In the genomic region with DNA sequence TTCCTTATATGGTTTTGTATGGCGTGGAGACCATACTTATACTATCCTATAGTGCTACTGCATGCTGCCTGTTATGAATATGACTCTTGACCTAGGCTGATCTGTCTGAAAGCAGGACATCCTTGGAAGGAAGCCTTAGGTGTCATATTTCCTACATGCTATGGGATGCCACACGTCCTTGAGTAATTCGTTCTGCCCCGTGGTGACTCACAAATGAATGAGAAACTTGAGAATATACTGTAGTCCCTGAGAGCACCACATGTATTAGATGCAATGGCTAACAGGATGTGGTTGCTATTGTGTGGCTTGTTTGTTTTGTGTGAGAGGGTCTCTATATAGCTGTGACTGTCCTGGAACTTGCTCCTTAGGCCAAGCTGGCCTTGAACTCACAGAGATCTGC, we compare ENCODE assay signal across 21 mouse cellular contexts. TPM values are rescaled to one million over a fixed set of nuclear protein-coding genes. Genes with fewer than 3 reads are reported as not detected.
DNase-seq lines count a peak whose midpoint lies in the region; TF ChIP-seq lines count a peak whose summit lies in the region.
"Had no signal": no experiment of that assay in that cellular context is flagged by ENCODE, and none has a peak within 500 bp of the region (broad histone marks: within the 10 kb centered on the region; RNA-seq: fewer than 3 reads in every experiment).

No protein-coding gene starts in this region.

- peak; percentile 9 for DNase-seq in 3134 (ENCODE audit: extremely low read depth, insufficient read length, low spot score)
- peak; percentile 87 for DNase-seq in 3T3-L1 (ENCODE audit: low read depth, low spot score)
- DNase-seq in left cerebral cortex, adult 9 months (ENCODE audit: low spot score in 2 of 2), result no peak
- DNase-seq in yolk sac, embryonic 10.5 days (ENCODE audit: low spot score), result no peak
- no peak for DNase-seq in spleen, postnatal 10 days (ENCODE audit: low spot score in 2 of 2)
- DNase-seq: adrenal gland, adult 8-10 months; adrenal gland, postnatal 14 days; adrenal gland, postnatal 36 days; B cell, adult 2 months; cerebellum, adult 11-12 months; cerebellum, adult 2 months; cerebellum, adult 9-10 months; cerebellum, postnatal 10 days; cerebellum, postnatal 25 days; forebrain, postnatal 0 days had no signal

- peak overlapping the region; percentile 14 for H3K4me2 ChIP-seq in myocyte (ENCODE audit: low read depth)
- H3K4me2 ChIP-seq: forebrain, embryonic 13.5 days; forebrain, embryonic 15.5 days had no signal

- TF ChIP-seq POLR2A in myocyte (IDR thresholded peaks at IDR 0.05; ENCODE audit: insufficient read length, low read depth), result no peak

- no peaks in the 10 kb centered on the region for H3K79me3 ChIP-seq in C2C12 (ENCODE audit: low read depth)

- H3K36me3 ChIP-seq in C2C12 (ENCODE audit: control insufficient read depth, insufficient read depth) (no peaks in the 10 kb centered on the region), myocyte (ENCODE audit: control insufficient read depth, insufficient read depth) (no peaks in the 10 kb centered on the region)
- H3K36me3 ChIP-seq: forebrain, embryonic 15.5 days had no signal

- no peaks in the 10 kb centered on the region for H3K27me3 ChIP-seq in C2C12 (ENCODE audit: control insufficient read depth, insufficient read depth, insufficient read length)
- H3K27me3 ChIP-seq in myocyte (ENCODE audit: control insufficient read depth, insufficient read depth, insufficient read length), result no peaks in the 10 kb centered on the region
- H3K27me3 ChIP-seq: forebrain, embryonic 13.5 days; forebrain, embryonic 15.5 days; Patski had no signal

- H3K79me2 ChIP-seq in C2C12 (ENCODE audit: control insufficient read depth, insufficient read depth) (no peaks in the 10 kb centered on the region), myocyte (ENCODE audit: control insufficient read depth, insufficient read depth) (no peaks in the 10 kb centered on the region)

- H3ac ChIP-seq in C2C12 (ENCODE audit: control insufficient read depth, insufficient read length, low read depth), result no peak overlapping the region
- no peak overlapping the region for H3ac ChIP-seq in myocyte (ENCODE audit: control insufficient read depth, insufficient read length)

- TF ChIP-seq CTCF in C2C12 (IDR thresholded peaks at IDR 0.05; ENCODE audit: control insufficient read depth, insufficient read depth, insufficient read length), result no peak

- H3K4me3 ChIP-seq in C2C12 (ENCODE audit: insufficient read depth, poor library complexity, severe bottlenecking) (no peak overlapping the region), myocyte (no peak overlapping the region)
- H3K4me3 ChIP-seq: forebrain, embryonic 13.5 days; forebrain, embryonic 15.5 days had no signal

TF ChIP-seq in C2C12, 6 proteins besides CTCF, POLR2A, EP300 and RAD21:
- TF ChIP-seq CEBPB (IDR thresholded peaks at IDR 0.05; ENCODE audit: low read depth) (peak; percentile 77), MAX (IDR thresholded peaks at IDR 0.05) (peak; percentile 86), MYOG (IDR thresholded peaks at IDR 0.05; ENCODE audit: control insufficient read depth, extremely low read depth, insufficient read length) (no peak), MYOD1 (IDR thresholded peaks at IDR 0.05; ENCODE audit: control insufficient read depth, insufficient read length, low read depth) (peak; percentile 27), USF1 (IDR thresholded peaks at IDR 0.05; ENCODE audit: low read depth) (no peak), FOSL1 (IDR thresholded peaks at IDR 0.05; ENCODE audit: insufficient read depth, low read length, poor library complexity, severe bottlenecking) (peak; percentile 41)

TF ChIP-seq in myocyte, 11 proteins besides CTCF, POLR2A, EP300 and RAD21:
- TF ChIP-seq MYOG (IDR thresholded peaks at IDR 0.05; ENCODE audit: control insufficient read depth in 1 of 3, insufficient read depth in 1 of 3, insufficient read length in 2 of 3, low read depth in 2 of 3), result no peak
- TF ChIP-seq CEBPB (IDR thresholded peaks at IDR 0.05; ENCODE audit: insufficient read depth, poor library complexity, severe bottlenecking), result peak; percentile 52; the same call in 1 of the 2 replicates
- TF ChIP-seq TCF12 (IDR thresholded peaks at IDR 0.05; ENCODE audit: insufficient read depth, poor library complexity, severe bottlenecking), result no peak

RNA-seq across cellular contexts. Expression of a gene that starts 57.2 kb away (rescaled TPM):
- polyA plus RNA-seq in C2C12 (2012; fragmentation: generic; extraction: Trizol) (1.1 TPM), myocyte (2012; fragmentation: generic; extraction: Trizol) (9.3 TPM)
- polyA plus RNA-seq: activated CD4-positive, CD25-positive, alpha-beta regulatory T cell, adult 4 months had no signal

Comparison
In these comparisons a context has a peak if more than half of its experiments do, and no peak if none do; other contexts are left out.
1. DNase-seq: peak in 3134 (single experiment) and 3T3-L1 (single experiment); none in left cerebral cortex, adult 9 months (0 of 2), yolk sac, embryonic 10.5 days (single experiment) and spleen, postnatal 10 days (0 of 2).